Mouse (Mus musculus) midbrain, embryonic 11.5 days (tissue): ENCODE data around the gene Rpl23. TPM values are rescaled to one million over a fixed set of nuclear protein-coding genes. Genes with fewer than 3 reads are reported as not detected.

Experiments used
- ATAC-seq: fragments of 200-750 bp; cut with Nextera tagmentation; 2 replicates; pipeline ENCODE4 v1.8.0; 2017; ENCODE audit warnings: moderate TSS enrichment, moderate library complexity; ENCODE audit not compliant: low FRiP score
- DNase-seq: peaks from one replicate; pipeline ENCODE4 v3.0.0; 2015; ENCODE audit warnings: low spot score; ENCODE audit errors: missing footprints
- H3K27ac ChIP-seq: fragments of 300-500 bp; sonication (generic); 2 replicates; pipeline ENCODE4 v1.5.1; 2014; ENCODE audit warnings: low read depth, low read length
- H3K27me3 ChIP-seq: fragments of 300-500 bp; sonication (generic); 2 replicates; pipeline ENCODE4 v1.6.1; 2014; ENCODE audit warnings: mild to moderate bottlenecking, low read length, moderate library complexity, mixed read lengths; ENCODE audit not compliant: control insufficient read depth, insufficient read depth
- H3K36me3 ChIP-seq: fragments of 300-500 bp; sonication (generic); 2 replicates; pipeline ENCODE4 v1.6.1; 2014; ENCODE audit warnings: mild to moderate bottlenecking, low read length, moderate library complexity, mixed read lengths; ENCODE audit not compliant: control insufficient read depth, insufficient read depth
- H3K4me1 ChIP-seq: fragments of 300-500 bp; sonication (generic); 2 replicates; pipeline ENCODE4 v1.6.1; 2014; ENCODE audit warnings: low read length; ENCODE audit not compliant: control insufficient read depth, insufficient read depth
- H3K4me2 ChIP-seq: fragments of 300-500 bp; sonication (generic); 2 replicates; pipeline ENCODE4 v1.6.1; 2014; ENCODE audit warnings: mild to moderate bottlenecking, moderate library complexity
- H3K4me3 ChIP-seq: fragments of 300-500 bp; sonication (generic); 2 replicates; pipeline ENCODE4 v1.5.1; 2014; ENCODE audit warnings: low read depth, low read length
- H3K9ac ChIP-seq: fragments of 300-500 bp; sonication (generic); 2 replicates; pipeline ENCODE4 v1.6.1; 2014; ENCODE audit warnings: low read length
- H3K9me3 ChIP-seq: fragments of 300-500 bp; sonication (generic); 2 replicates; pipeline ENCODE4 v1.6.1; 2016; ENCODE audit warnings: low read length; ENCODE audit not compliant: control insufficient read depth
- WGBS: fragments of 180-500 bp; shearing (Covaris S2); extraction: QIAGEN DNeasy Blood & Tissue Kit; methylation state at CpG from one replicate; pipeline ENCODE4 v1.1.7; 2014; 5-methylcytosine and 5-hydroxymethylcytosine counted together
- polyA plus RNA-seq: library from polyadenylated mRNA; unstranded; fragments of >200 nt; fragmentation: Nextera tagmentation; extraction: Ambion mirVana; gene quantifications from 2 replicates; pipeline ENCODE4 v1.2.1, GENCODE M21; 2014

The Rpl23 gene
- polyA plus RNA-seq, 1 experiment from 2014 or later = 443 TPM

GRCm38 (mm10) chr11:97810356-97810755 is 28.1 kb upstream of the Rpl23 start:
- H3K9ac ChIP-seq = no peak overlapping the region
- H3K4me3 ChIP-seq = no peak overlapping the region
- H3K4me2 ChIP-seq = no peak overlapping the region
- no peak for ATAC-seq
- no peaks in the 10 kb centered on the region for H3K36me3 ChIP-seq
- H3K9me3 ChIP-seq = no peaks in the 10 kb centered on the region
- WGBS = 81% methylated on average over 7 of the region's 7 CpGs
- peaks cover 69% of the 10 kb centered on the region for H3K4me1 ChIP-seq
- no peak overlapping the region for H3K27ac ChIP-seq
- no peaks in the 10 kb centered on the region for H3K27me3 ChIP-seq
- DNase-seq = peak; percentile 65

- no peak overlapping the region for H3K9ac ChIP-seq
- 77% methylated on average over 7 of the region's 7 CpGs for WGBS
- no peak overlapping the region for H3K27ac ChIP-seq
- peaks cover 74% of the 10 kb centered on the region for H3K4me1 ChIP-seq
- H3K9me3 ChIP-seq = no peaks in the 10 kb centered on the region
- no peaks in the 10 kb centered on the region for H3K36me3 ChIP-seq
- no peak for ATAC-seq
- H3K4me3 ChIP-seq = no peak overlapping the region
- no peaks in the 10 kb centered on the region for H3K27me3 ChIP-seq
- no peak overlapping the region for H3K4me2 ChIP-seq
- DNase-seq = peak; percentile 78
Observed at GRCm38 (mm10) chr11:97809235-97810121, 27.2 kb upstream of the Rpl23 start.

GRCm38 (mm10) chr11:97808621-97809234 is 26.5 kb upstream of the Rpl23 start:
- H3K27me3 ChIP-seq = no peaks in the 10 kb centered on the region
- H3K4me1 ChIP-seq = peaks cover 69% of the 10 kb centered on the region
- no peak for ATAC-seq
- DNase-seq = peak; percentile 77
- no peaks in the 10 kb centered on the region for H3K9me3 ChIP-seq
- H3K27ac ChIP-seq = no peak overlapping the region
- no peak overlapping the region for H3K4me2 ChIP-seq
- H3K4me3 ChIP-seq = no peak overlapping the region
- H3K36me3 ChIP-seq = no peaks in the 10 kb centered on the region
- no peak overlapping the region for H3K9ac ChIP-seq
- WGBS = 46% methylated on average over 5 of the region's 5 CpGs

- Histone ChIP-seq H3K27ac (no peak overlapping the region), H3K4me3 (no peak overlapping the region), H3K4me1 (peaks cover 62% of the 10 kb centered on the region), H3K9ac (no peak overlapping the region), H3K9me3 (no peaks in the 10 kb centered on the region), H3K4me2 (no peak overlapping the region), H3K36me3 (no peaks in the 10 kb centered on the region), H3K27me3 (no peaks in the 10 kb centered on the region)
- 70% methylated on average over 2 of the region's 2 CpGs for WGBS
- DNase-seq = peak; percentile 84
- ATAC-seq = no peak
Observed at GRCm38 (mm10) chr11:97808093-97808492, 25.9 kb upstream of the Rpl23 start.

- Histone ChIP-seq H3K27me3 (no peaks in the 10 kb centered on the region), H3K9ac (no peak overlapping the region), H3K4me1 (peaks cover 58% of the 10 kb centered on the region), H3K27ac (no peak overlapping the region), H3K9me3 (no peaks in the 10 kb centered on the region), H3K4me3 (no peak overlapping the region), H3K4me2 (no peak overlapping the region), H3K36me3 (no peaks in the 10 kb centered on the region)
- WGBS = 62% methylated on average over 6 of the region's 6 CpGs
- DNase-seq (no peak), ATAC-seq (no peak)
Observed at GRCm38 (mm10) chr11:97807626-97808025, 25.4 kb upstream of the Rpl23 start.

GRCm38 (mm10) chr11:97806613-97806964 is 24.4 kb upstream of the Rpl23 start:
- Histone ChIP-seq H3K9ac (no peak overlapping the region), H3K9me3 (no peaks in the 10 kb centered on the region), H3K27me3 (no peaks in the 10 kb centered on the region), H3K27ac (no peak overlapping the region), H3K4me1 (peaks cover 57% of the 10 kb centered on the region), H3K4me2 (no peak overlapping the region), H3K36me3 (no peaks in the 10 kb centered on the region), H3K4me3 (no peak overlapping the region)
- DNase-seq (peak; percentile 81), ATAC-seq (0 out of 2 replicates have a peak, but pooled peaks have one; percentile 3)
- 57% methylated on average over 7 of the region's 7 CpGs for WGBS

- peaks cover 57% of the 10 kb centered on the region for H3K4me1 ChIP-seq
- H3K9ac ChIP-seq = no peak overlapping the region
- H3K9me3 ChIP-seq = no peaks in the 10 kb centered on the region
- H3K27me3 ChIP-seq = no peaks in the 10 kb centered on the region
- peak; percentile 74 for ATAC-seq
- H3K36me3 ChIP-seq = no peaks in the 10 kb centered on the region
- no peak overlapping the region for H3K4me2 ChIP-seq
- WGBS = 49% methylated on average over 15 of the region's 15 CpGs
- H3K4me3 ChIP-seq = no peak overlapping the region
- no peak overlapping the region for H3K27ac ChIP-seq
- peak; percentile 89 for DNase-seq
Observed at GRCm38 (mm10) chr11:97805662-97806612, 23.7 kb upstream of the Rpl23 start.

- no peaks in the 10 kb centered on the region for H3K27me3 ChIP-seq
- DNase-seq (peak; percentile 84), ATAC-seq (no peak)
- H3K9me3 ChIP-seq = no peaks in the 10 kb centered on the region
- H3K27ac ChIP-seq = no peak overlapping the region
- H3K36me3 ChIP-seq = no peaks in the 10 kb centered on the region
- WGBS = 48% methylated on average over 9 of the region's 9 CpGs
- no peak overlapping the region for H3K4me2 ChIP-seq
- H3K4me3 ChIP-seq = no peak overlapping the region
- H3K9ac ChIP-seq = no peak overlapping the region
- H3K4me1 ChIP-seq = peaks cover 52% of the 10 kb centered on the region
Observed at GRCm38 (mm10) chr11:97804841-97805661, 22.8 kb upstream of the Rpl23 start.
